Mouse (Mus musculus): ENCODE results near the gene Ppt2.

The Ppt2 gene

DNA sequence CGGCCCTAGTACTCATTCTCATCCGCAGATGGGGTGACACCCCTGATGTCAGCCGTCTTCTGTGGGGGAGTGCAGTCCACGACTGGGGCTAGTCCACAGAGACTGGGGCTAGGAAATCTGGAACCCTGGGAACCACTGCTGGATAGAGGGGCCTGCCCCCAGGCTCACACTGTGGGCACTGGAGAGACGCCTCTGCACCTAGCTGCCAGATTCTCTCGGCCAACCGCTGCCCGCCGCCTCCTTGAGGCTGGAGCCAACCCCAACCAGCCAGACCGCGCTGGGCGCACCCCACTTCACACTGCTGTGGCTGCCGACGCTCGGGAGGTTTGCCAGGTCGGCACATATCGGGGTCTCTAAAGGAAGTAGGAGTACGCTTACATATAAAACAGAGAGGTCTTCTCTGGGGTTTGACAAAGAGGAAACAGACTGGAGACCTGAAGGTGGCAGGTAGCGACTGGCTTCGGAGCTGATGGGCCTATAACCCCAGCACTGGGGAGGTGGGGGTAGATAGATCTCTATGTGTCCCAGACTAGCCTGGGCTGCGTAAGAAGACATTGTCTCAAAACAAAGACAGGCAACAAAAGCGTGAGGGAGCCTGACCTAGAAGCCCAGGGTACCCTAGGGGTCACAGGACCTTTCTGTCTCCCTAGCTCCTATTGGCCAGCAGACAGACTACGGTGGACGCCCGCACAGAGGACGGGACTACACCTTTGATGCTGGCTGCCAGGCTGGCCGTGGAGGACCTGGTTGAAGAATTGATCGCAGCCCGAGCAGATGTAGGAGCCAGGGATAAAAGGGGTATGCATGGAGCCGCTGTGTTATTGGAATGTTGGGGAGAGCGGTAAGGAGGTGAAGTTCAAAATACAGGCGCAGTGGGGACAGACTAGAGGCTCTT, 42.2 kb downstream of the Ppt2 start:
- DNase-seq = peak; percentile 96

- DNase-seq = no peak
These were observed 43.2 kb downstream of the Ppt2 start for GRCm38 (mm10) chr17:34585121-34585520.

- peak; percentile 91 for DNase-seq
These were observed 44.5 kb downstream of the Ppt2 start for GRCm38 (mm10) chr17:34583819-34584218.

DNA sequence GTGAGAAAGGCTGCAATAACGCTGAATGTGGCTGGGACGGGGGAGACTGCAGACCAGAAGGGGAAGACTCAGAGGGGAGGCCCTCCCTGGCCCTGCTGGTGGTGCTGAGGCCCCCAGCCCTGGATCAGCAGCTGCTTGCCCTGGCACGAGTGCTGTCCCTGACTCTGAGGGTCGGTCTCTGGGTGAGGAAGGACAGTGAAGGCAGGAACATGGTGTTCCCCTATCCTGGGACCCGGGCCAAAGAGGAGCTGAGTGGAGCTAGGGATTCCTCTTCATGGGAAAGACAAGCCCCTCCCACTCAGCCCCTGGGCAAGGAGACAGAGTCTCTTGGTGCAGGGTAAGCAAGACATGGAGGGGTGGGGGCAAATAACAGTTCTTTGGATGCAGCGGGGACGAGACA, 44.9 kb downstream of the Ppt2 start:
- DNase-seq = peak; percentile 97

GRCm38 (mm10) chr17:34582528-34582927, 45.8 kb downstream of the Ppt2 start:
- DNase-seq = peak; percentile 93

DNA sequence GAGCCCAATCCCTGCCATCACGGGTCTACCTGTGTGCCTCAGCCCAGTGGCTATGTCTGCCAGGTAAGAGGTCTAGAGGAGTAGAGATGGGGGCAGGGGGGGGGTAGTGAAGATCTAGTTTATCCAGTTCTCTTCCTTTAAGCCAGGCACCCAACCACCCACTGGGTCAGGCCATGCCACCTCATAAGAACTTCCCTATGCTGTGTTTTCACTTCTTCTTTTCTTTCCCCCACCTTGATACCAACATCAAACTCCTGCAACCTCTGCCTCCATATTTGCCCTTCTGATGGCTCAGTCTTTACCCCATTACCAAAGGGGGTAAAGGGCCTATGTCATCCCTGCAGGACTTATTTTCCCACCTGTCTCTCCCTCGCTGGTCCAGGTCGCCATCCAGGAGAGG, 50.2 kb downstream of the Ppt2 start:
- DNase-seq = no peak

DNA sequence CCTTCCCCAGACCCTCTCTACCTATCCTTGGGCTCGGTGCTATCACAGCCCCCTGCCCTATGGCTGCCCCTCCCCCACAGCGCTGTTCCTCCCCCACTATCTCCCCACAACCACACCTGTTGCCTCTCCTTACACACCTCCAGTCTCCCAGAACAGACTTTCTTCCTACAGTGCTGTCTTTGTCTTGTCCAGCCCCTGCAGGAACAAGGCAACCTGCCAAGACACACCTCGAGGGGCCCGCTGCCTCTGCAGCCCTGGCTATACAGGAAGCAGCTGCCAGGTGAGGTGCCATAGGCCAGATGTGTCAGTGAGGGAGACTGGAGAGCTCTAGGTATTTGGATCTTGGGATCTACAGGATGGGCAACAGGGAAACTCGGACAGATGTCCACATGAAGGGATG, 51.7 kb downstream of the Ppt2 start:
- no peak for DNase-seq

DNA sequence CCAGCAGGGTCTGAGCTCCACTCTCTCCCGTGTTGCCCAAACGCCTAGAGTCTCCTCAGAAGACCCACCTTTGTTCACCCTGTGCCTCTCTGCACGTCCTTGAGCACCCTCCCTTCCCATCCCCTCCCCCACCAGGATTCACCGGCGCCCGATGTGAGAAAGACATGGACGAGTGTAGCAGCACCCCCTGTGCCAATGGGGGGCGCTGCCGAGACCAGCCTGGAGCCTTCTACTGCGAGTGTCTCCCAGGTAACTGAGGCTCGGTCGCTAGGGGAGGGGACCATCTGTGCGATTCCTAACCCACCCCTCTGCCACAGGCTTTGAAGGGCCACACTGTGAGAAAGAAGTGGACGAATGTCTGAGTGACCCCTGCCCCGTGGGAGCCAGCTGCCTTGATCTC, 55.9 kb downstream of the Ppt2 start:
- peak; percentile 88 for DNase-seq

DNA sequence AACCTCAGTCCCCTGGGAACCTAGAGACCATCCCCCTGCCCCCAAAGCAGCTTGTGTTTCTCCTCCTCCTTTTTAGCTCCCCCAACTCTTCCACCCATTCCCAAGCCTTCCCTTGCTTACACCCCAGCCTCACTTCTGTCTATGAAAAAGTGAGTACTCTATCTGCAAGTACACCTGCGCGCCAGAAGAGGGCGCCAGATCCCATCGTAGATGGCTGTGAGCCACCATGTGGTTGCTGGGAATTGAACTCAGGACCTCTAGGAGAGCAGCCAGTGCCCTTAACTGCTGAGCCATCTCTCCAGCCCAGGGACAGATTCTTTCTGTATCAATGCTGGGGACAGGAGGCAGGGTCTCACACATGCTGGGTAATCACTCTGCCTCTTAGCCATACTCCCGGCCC, 56.4 kb downstream of the Ppt2 start:
- peak; percentile 81 for DNase-seq

DNA sequence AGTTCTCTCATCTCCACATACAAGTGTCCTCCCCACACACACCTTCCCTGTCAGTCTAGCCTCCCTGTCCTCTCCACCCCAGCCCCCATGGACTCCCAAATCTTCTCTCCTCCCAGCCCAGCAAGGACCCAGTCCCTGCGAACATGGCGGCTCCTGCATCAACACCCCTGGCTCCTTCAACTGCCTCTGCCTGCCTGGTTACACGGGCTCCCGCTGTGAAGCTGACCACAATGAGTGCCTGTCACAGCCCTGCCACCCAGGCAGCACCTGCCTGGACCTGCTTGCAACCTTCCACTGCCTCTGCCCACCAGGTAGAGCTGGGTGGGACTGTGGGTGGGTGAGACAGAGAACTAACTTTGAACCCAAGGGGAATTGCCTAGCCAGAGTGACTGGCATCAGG, 58.4 kb downstream of the Ppt2 start:
- DNase-seq = peak; percentile 89

DNA sequence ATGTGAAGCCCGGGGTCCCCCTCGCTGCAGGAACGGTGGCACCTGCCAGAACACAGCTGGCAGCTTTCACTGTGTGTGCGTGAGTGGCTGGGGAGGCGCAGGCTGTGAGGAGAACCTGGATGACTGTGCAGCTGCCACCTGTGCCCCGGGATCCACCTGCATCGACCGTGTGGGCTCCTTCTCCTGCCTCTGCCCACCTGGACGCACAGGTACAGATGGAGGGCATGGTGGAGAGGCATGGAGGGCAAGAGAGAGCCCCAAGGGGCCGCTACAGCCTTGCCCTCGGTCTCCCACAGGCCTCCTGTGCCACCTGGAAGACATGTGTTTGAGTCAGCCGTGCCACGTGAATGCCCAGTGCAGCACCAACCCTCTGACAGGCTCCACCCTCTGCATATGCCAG, 59.9 kb downstream of the Ppt2 start:
- DNase-seq = peak; percentile 91

GRCm38 (mm10) chr17:34567311-34567710, 61.0 kb downstream of the Ppt2 start:
- peak; percentile 90 for DNase-seq

Data from heart, adult 11 months (tissue).